Comparison of ENCODE assay signal across 8 mouse cellular contexts in the genomic region with DNA sequence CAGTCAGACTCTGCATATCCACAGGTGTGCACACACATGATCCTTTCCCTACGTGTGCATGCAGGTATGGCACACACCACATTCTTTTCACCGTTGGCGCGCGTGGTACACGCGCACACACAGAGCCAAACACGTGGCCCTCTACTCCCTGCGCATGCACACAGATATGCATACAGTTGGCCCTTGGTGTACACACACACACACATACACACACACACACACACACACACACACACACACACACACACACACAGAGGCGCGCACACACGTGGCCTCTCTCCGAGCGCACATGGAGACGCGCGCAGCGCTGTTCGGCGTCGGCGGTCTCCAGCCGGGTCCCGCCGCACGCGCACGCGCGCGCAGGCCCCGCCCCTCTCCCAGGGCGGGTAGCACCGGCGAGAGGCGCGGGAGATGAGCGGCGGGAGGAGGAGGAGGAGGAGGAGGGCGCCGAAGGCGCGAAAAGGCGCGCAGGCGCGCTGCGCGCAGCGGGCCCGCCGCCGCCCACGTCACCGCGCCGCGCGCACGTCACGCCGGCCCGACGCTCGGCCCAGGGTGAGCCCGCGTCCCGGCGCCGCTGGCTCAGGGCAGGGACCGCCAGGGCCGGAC. TPM values are rescaled to one million over a fixed set of nuclear protein-coding genes. Genes with fewer than 3 reads are reported as not detected.
A peak's percentile ranks its signal among the peaks of the same experiment; 100 is the strongest.
DNase-seq lines count a peak whose midpoint lies in the region; ATAC-seq lines count a peak whose summit lies in the region.

Tfdp1 (plus strand) TSS at position 497 of the 606 bp plus-strand sequence.

- peak within 1 kb of the TSS; percentile 100 for H3K4me3 ChIP-seq in hindbrain, embryonic 12.5 days

- peak within 1 kb of the TSS; percentile 87 for H3K4me2 ChIP-seq in hindbrain, embryonic 12.5 days (replicated peaks)

- DNase-seq in Muller cell, postnatal 12 days (ENCODE audit: inconsistent ontology term) = peak; percentile 90
- peak; percentile 91 for DNase-seq in cerebellum, adult 9-11 months
- peak; percentile 83 to 84 for DNase-seq in frontal cortex, postnatal 10 days (ENCODE audit: low spot score in 2 of 2)
- peak; percentile 68 to 82 for DNase-seq in layer of hippocampus, postnatal 14 days (ENCODE audit: low spot score in 2 of 2)
- peak; percentile 69 for DNase-seq in lung, postnatal 14 days
- DNase-seq in retina, adult 2 months (ENCODE audit: low read depth, low spot score) = peak; percentile 74
- DNase-seq in thymus, postnatal 36 days = peak; percentile 82 to 91

- peaks cover 22% of the 10 kb centered on the region for H3K36me3 ChIP-seq in hindbrain, embryonic 12.5 days

- H3K4me1 ChIP-seq in hindbrain, embryonic 12.5 days = peaks cover 14% of the 10 kb centered on the region

- peak within 1 kb of the TSS; percentile 99 for H3K9ac ChIP-seq in hindbrain, embryonic 12.5 days

- WGBS in hindbrain, embryonic 12.5 days = 1% methylated on average over 42 of the region's 72 CpGs

- no peaks in the 10 kb centered on the region for H3K27me3 ChIP-seq in hindbrain, embryonic 12.5 days

- peak within 1 kb of the TSS; percentile 82 for H3K27ac ChIP-seq in hindbrain, embryonic 12.5 days

- peak; percentile 97 for ATAC-seq in hindbrain, embryonic 12.5 days (ENCODE audit: low FRiP score)

- H3K9me3 ChIP-seq in hindbrain, embryonic 12.5 days (replicated peaks) = no peaks in the 10 kb centered on the region

RNA-seq across cellular contexts. Expression of gene Tfdp1, which starts in this region (rescaled TPM):
- 144 and 147 TPM in 2 replicates for polyA plus RNA-seq in hindbrain, embryonic 12.5 days (2016; fragmentation: Nextera tagmentation; extraction: Ambion mirVana)
- total RNA-seq in layer of hippocampus, postnatal 14 days (2021) = 10 to 100 TPM; 64.8 to 71.4 TPM

Comparison
In these comparisons a context has a peak if more than half of its experiments do, and no peak if none do; other contexts are left out.
1. Peak in every context shown above with its lines: DNase-seq, ATAC-seq, H3K4me3 ChIP-seq and H3K27ac ChIP-seq.